Comparison of ENCODE assay signal across 33 mouse cellular contexts in the genomic region with DNA sequence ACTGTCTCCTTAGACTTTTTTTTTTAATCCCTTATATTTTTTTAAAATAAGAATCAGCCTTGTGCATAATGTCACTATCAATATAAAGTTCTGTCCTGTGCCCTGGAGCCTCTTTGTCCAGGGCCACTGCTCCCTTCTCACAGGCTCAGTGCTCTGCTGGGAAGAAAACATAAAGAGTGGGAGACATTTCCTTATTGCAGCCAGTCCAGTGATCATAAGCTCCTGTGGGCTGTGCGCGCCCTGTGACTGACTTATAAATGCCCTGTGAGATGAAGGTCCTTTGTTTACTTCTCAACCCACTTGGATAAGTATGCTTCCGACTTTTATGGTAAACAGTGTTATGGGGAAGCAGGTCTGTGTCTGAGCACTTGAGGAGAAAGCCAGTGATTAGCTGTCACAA.
DNase-seq lines count a peak whose midpoint lies in the region; ATAC-seq lines count a peak whose summit lies in the region.
"Had no signal": no experiment of that assay in that cellular context is flagged by ENCODE, and none has a peak within 500 bp of the region (broad histone marks: within the 10 kb centered on the region; RNA-seq: fewer than 3 reads in every experiment).

No protein-coding gene starts in this region.

- peak; percentile 69 for ATAC-seq in intestine, embryonic 16.5 days
- ATAC-seq: forebrain, postnatal 0 days; hindbrain, postnatal 0 days; inflammation-experienced regulatory T-cells, adult 6 months; Patski had no signal

- no peaks in the 10 kb centered on the region for H3K36me3 ChIP-seq in intestine, embryonic 16.5 days (ENCODE audit: control insufficient read depth, insufficient read depth, low read length)

- H3K9ac ChIP-seq in intestine, embryonic 16.5 days (ENCODE audit: low read depth, low read length): no peak overlapping the region
- H3K9ac ChIP-seq: embryonic facial prominence, embryonic 13.5 days; forebrain, embryonic 13.5 days; forebrain, postnatal 0 days; heart, embryonic 12.5 days; heart, embryonic 15.5 days; hindbrain, embryonic 14.5 days had no signal

- no peak overlapping the region for H3K4me2 ChIP-seq in intestine, embryonic 16.5 days (ENCODE audit: low read depth, low read length)
- H3K4me2 ChIP-seq: embryonic facial prominence, embryonic 13.5 days; forebrain, embryonic 13.5 days; heart, embryonic 12.5 days; heart, embryonic 15.5 days; hindbrain, embryonic 14.5 days had no signal

- H3K4me1 ChIP-seq in intestine, embryonic 16.5 days (ENCODE audit: control insufficient read depth, insufficient read depth, low read length): peaks cover 9% of the 10 kb centered on the region
- H3K4me1 ChIP-seq: embryonic facial prominence, embryonic 10.5 days; embryonic facial prominence, embryonic 13.5 days; forebrain, embryonic 13.5 days; heart, embryonic 15.5 days had no signal

- peak; percentile 58 for DNase-seq in heart, adult 11 months
- DNase-seq in heart, postnatal 14 days: no peak
- DNase-seq in testis, postnatal 10 days (ENCODE audit: low spot score): peak; percentile 13
- DNase-seq in testis, postnatal 14 days (ENCODE audit: low spot score): no peak
- DNase-seq in kidney, postnatal 4 days: no peak
- no peak for DNase-seq in urinary bladder, postnatal 14 days (ENCODE audit: low spot score)
- DNase-seq: adrenal gland, postnatal 10 days; adrenal gland, postnatal 36 days; B cell, adult 2 months; cerebellum, adult 11 months; cerebellum, adult 8-10 months; cerebellum, postnatal 10 days; cerebellum, postnatal 36 days; embryo, embryonic 11 days; forebrain, postnatal 0 days; gastrocnemius, adult 2 months; gastrocnemius, postnatal 14 days; heart, postnatal 10 days; heart, postnatal 4 days had no signal

- H3K4me3 ChIP-seq in intestine, embryonic 16.5 days (ENCODE audit: low read length): no peak overlapping the region
- H3K4me3 ChIP-seq: embryonic facial prominence, embryonic 10.5 days; embryonic facial prominence, embryonic 13.5 days; erythroblast, embryonic 14.5 days; forebrain, embryonic 13.5 days; gastrocnemius, adult 2 months; heart, adult 2 months; heart, embryonic 12.5 days; heart, embryonic 15.5 days had no signal

- no peaks in the 10 kb centered on the region for H3K27me3 ChIP-seq in intestine, embryonic 16.5 days (replicated peaks; ENCODE audit: control insufficient read depth, insufficient read depth, low read length)
- H3K27me3 ChIP-seq: CH12.LX; embryonic facial prominence, embryonic 13.5 days; forebrain, embryonic 13.5 days; heart, embryonic 12.5 days; heart, embryonic 15.5 days; Patski had no signal

- H3K27ac ChIP-seq in intestine, embryonic 16.5 days (ENCODE audit: low read length): 0 out of 2 replicates have a peak overlapping the region, but pooled peaks have one; percentile 17
- H3K27ac ChIP-seq: embryonic facial prominence, embryonic 10.5 days; embryonic facial prominence, embryonic 13.5 days; forebrain, embryonic 13.5 days; gastrocnemius, adult 2 months; heart, adult 2 months; heart, embryonic 15.5 days; hindbrain, embryonic 14.5 days; hindbrain, postnatal 0 days had no signal

- intact Hi-C loops in heart, postnatal 14 days (cut with DNase I): no loop called here

- H3K9me3 ChIP-seq in intestine, embryonic 16.5 days (ENCODE audit: control insufficient read depth, low read length): no peaks in the 10 kb centered on the region
- H3K9me3 ChIP-seq: embryonic facial prominence, embryonic 10.5 days; embryonic facial prominence, embryonic 13.5 days; forebrain, embryonic 13.5 days; G1E; heart, embryonic 12.5 days; heart, embryonic 15.5 days had no signal

- 46% methylated on average over 3 of the region's 3 CpGs for WGBS in intestine, embryonic 16.5 days

Comparison
In these comparisons a context has a peak if more than half of its experiments do, and no peak if none do; other contexts are left out.
1. DNase-seq: peak in heart, adult 11 months (single experiment) and testis, postnatal 10 days (single experiment); none in heart, postnatal 14 days (0 of 2), testis, postnatal 14 days (single experiment), kidney, postnatal 4 days (0 of 2) and urinary bladder, postnatal 14 days (single experiment).